ENCODE assay signal across 19 mouse cellular contexts in genomic region chr7:115842251-115842650, GRCm38 (mm10).
"Had no signal": no experiment of that assay in that cellular context is flagged by ENCODE, and none has a peak within 500 bp of the region (broad histone marks: within the 10 kb centered on the region; RNA-seq: fewer than 3 reads in every experiment).

No protein-coding gene starts in this region.

- H3K9me3 ChIP-seq: limb, embryonic 12.5 days; limb, embryonic 15.5 days; midbrain, embryonic 12.5 days; midbrain, embryonic 15.5 days; neural tube, embryonic 12.5 days; neural tube, embryonic 15.5 days had no signal

- H3K4me3 ChIP-seq: limb, embryonic 12.5 days; limb, embryonic 15.5 days; midbrain, embryonic 12.5 days; midbrain, embryonic 15.5 days; neural tube, embryonic 12.5 days; neural tube, embryonic 15.5 days had no signal

- H3K4me1 ChIP-seq: limb, embryonic 12.5 days; limb, embryonic 15.5 days; midbrain, embryonic 12.5 days; midbrain, embryonic 15.5 days; neural tube, embryonic 12.5 days; neural tube, embryonic 15.5 days had no signal

- H3K36me3 ChIP-seq: limb, embryonic 15.5 days; midbrain, embryonic 12.5 days; midbrain, embryonic 15.5 days; neural tube, embryonic 12.5 days; neural tube, embryonic 15.5 days had no signal

- ATAC-seq: intestine, postnatal 0 days; midbrain, embryonic 15.5 days had no signal

- H3K4me2 ChIP-seq: limb, embryonic 12.5 days; limb, embryonic 15.5 days; midbrain, embryonic 12.5 days; midbrain, embryonic 15.5 days; neural tube, embryonic 12.5 days; neural tube, embryonic 15.5 days had no signal

- H3K27me3 ChIP-seq: limb, embryonic 12.5 days; limb, embryonic 15.5 days; midbrain, embryonic 12.5 days; midbrain, embryonic 15.5 days; neural tube, embryonic 12.5 days; neural tube, embryonic 15.5 days had no signal

- DNase-seq: kidney, adult 2 months; kidney, postnatal 25 days; left cerebral cortex, postnatal 4 days; lung, adult 2 months; lung, postnatal 14 days; lung, postnatal 4 days; right cerebral cortex, adult 18-20 months; right cerebral cortex, postnatal 14 days; right cerebral cortex, postnatal 4 days; thymus, postnatal 25 days had no signal

- H3K9ac ChIP-seq: limb, embryonic 12.5 days; limb, embryonic 15.5 days; midbrain, embryonic 12.5 days; midbrain, embryonic 15.5 days; neural tube, embryonic 12.5 days; neural tube, embryonic 15.5 days had no signal

- H3K27ac ChIP-seq: kidney, postnatal 0 days; limb, embryonic 12.5 days; limb, embryonic 15.5 days; midbrain, embryonic 12.5 days; midbrain, embryonic 15.5 days; neural tube, embryonic 12.5 days; neural tube, embryonic 15.5 days; stomach, postnatal 0 days had no signal
